Mouse (Mus musculus) adipocyte (in vitro differentiated cells): ENCODE results near the gene St6galnac4.

Experiments
- DNase-seq: peaks from one replicate; pipeline ENCODE4 v3.0.0-alpha.2; 2016; ENCODE audit warnings: low spot score

St6galnac4 gene

DNA sequence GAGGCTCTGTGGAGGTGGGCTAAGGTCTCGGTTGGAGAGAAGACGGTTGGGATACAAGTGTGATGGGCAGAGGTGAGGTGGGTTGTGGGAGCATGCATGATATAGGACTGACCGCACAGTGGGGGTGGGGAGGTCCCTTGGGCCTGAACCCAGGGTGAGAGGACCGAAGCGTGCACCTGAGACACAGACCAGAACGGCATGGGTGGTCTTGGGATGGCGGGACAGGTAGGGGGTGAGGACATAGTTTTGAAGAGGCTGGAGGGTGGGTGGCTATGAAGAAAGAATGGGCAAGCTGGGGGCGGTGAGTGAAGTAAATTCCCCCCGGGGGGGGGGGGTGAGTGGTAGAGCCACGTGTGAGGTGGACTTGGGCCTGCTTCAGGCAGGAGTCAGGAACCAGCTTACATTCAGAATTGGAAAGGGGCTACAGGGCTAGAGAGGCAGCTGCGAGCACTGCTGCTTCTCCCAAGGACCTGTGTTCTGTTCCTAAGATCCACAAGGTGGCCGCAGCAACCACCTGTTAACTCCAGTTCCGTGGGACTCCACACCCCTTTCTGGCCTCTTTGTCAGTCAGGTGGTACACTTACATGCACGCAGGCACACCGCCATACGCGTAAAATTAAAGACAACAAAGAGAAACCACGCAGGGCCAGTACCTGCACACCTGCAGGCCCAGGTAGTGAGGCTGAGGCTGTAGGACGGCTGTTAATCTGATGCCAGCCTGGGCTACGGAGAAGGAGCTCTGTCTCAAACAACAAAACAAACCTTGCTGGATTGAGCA lies 40.6 kb downstream of the St6galnac4 start:
- no peak for DNase-seq

DNA sequence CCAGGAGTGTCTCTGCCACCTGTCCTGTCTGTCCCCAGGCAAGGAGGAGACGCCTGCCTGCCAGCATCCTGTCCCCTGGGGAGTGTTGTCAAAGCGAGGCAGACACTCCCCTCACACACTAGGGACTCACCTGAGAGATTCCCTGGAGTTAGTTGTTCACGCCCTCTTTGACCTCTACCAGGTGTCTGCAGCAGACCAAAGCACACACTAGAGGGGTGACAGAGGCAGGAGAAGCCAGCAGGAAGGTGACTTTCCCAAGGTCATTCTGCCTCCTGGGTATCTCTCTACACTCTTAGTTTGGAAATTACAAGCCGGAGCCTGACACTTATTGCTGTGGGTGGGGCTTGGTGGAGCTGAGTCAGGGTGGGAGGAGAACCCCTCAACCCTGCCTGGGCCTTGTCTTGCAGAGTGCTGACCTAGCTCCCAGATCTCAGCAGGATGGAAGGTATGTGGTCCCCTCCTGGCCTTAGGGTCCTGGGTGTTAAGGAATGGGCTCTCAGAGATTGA lies 41.2 kb downstream of the St6galnac4 start:
- no peak for DNase-seq

DNA sequence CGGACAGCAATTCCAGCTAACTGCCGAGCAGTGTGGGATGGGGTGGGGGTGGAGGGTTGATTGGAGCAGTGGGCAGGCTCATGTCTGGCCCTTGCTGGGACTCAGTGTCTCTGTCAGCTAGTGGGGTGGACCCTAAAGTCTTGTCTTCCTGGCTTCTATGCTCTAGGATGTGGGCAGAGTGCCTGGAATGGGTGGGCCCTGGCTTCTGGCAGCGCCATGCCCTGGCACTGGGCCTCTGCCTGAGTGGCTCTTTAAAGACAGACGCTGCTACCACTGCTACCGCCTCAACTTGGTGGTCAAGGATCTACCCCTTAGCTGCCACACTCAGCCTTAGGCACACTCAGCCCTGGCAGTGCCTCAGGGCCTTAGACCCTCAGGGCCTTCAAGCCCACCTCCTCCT lies 41.8 kb downstream of the St6galnac4 start:
- peak; percentile 77 for DNase-seq

DNA sequence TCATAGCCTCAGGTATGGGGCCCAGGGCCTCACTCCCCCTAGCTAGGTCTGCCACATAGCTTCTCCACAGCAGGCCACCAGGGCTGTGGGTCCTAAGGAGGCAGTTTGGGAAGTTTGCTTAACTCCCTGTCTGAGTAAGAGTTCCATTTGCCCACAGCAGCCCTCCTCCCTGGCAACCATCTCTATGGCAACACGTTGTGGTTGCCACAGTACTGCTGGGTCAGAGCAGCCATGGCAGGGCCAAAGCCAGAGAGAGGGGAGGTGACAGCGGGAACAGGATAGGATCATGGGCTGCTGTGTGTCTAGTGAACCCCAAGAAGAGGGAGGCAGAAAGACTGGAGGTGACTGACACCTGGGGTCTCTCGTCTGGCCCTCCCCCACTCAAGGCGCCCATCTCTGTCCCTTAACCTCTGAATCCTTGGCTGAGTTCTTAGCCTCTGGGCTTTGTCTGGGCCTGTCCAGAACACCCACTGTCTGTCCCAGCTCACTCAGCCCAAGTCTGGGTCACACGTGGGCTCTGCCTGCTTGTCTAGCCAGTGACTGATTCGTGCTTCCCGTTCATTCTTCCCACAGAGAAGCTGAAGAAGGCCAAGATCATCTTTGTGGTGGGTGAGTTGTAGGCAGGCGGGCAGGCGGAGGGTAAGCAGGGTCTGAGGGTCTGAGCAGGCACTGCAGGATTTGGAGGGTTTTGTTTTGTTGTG lies 42.5 kb downstream of the St6galnac4 start:
- peak; percentile 93 for DNase-seq

DNA sequence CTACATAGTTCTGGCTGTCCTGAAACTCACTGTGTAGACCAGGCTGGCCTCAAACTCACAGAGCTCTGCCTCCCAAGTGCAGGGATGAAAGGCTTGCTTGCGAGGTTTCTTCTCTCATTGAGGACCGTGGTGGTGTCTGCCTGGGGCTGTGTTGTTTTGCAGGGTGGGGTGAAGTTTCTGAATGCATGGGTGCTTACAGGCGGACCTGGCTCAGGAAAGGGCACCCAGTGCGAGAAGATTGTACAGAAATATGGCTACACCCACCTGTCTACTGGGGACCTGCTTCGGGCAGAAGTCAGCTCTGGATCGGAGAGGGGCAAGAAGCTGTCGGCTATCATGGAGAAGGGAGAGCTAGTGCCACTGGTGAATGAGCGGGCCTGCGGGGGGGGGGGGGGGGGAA lies 43.1 kb downstream of the St6galnac4 start:
- no peak for DNase-seq

DNA sequence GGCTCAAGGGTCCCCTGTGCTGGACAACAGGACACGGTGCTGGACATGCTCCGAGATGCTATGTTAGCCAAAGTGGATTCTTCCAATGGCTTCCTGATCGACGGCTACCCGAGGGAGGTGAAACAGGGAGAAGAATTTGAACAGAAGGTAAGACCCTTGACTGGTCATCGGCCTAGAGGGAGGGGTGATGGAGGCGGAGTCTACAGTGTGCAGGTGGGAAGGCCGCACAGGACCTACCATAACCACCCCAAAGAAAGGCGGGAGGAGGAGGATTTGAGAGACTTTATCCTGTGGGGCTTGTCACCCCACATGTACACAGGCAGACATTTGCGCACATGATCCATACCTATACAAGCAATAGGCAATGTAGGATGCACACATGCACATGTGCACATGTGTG lies 44.2 kb downstream of the St6galnac4 start:
- no peak for DNase-seq

DNA sequence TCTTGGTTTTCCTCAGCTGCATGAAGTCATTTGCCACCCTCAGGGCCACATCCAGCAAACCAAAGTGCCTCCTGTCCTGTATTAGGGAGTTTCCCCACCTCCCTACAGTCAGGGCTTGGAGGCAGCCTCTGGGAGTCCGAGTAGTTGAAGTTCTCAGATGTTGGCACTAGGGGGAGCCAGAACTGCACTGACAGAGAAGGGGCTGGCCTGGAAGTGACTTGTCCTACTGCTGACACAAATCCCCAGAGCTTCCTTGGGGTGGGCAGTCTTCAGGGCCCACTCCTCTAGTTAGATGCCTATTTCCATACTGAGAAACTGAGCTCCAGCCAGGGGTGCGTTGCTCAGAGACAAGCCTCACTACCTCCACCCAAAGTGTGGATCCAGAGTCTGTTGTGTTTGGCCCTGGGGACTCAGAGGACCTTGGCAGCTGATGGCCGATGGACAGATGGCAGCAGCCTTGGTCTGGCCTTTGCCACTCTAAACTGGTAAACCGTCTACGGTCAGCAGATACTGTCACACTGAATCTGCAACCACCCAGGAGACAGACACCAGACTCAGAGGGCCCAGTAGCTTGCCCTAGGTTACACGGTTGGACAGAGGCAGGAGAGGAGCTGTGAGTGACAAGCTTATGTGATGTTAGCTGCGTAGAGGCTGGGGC lies 45.0 kb downstream of the St6galnac4 start:
- DNase-seq, result peak; percentile 95

DNA sequence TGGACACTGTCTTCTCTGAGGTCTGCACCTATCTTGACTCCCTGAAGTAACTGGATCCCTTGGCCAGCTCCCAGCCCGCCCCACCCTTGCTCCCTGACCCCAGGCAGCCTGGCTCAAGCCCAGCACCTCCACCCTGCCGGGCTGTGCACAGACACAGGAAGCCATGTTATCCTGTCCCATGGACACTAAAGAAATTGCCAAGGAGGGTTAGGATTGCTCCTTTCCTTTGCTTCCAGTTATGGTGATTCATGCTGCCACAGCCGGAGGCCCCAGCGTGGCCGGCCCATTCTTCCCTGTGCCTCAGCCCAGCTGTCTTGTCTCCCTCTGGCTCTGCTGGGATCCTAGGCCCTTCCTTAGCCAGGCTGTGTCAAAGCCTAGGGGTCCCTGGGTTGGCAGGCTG lies 46.8 kb downstream of the St6galnac4 start:
- DNase-seq, result peak; percentile 39

DNA sequence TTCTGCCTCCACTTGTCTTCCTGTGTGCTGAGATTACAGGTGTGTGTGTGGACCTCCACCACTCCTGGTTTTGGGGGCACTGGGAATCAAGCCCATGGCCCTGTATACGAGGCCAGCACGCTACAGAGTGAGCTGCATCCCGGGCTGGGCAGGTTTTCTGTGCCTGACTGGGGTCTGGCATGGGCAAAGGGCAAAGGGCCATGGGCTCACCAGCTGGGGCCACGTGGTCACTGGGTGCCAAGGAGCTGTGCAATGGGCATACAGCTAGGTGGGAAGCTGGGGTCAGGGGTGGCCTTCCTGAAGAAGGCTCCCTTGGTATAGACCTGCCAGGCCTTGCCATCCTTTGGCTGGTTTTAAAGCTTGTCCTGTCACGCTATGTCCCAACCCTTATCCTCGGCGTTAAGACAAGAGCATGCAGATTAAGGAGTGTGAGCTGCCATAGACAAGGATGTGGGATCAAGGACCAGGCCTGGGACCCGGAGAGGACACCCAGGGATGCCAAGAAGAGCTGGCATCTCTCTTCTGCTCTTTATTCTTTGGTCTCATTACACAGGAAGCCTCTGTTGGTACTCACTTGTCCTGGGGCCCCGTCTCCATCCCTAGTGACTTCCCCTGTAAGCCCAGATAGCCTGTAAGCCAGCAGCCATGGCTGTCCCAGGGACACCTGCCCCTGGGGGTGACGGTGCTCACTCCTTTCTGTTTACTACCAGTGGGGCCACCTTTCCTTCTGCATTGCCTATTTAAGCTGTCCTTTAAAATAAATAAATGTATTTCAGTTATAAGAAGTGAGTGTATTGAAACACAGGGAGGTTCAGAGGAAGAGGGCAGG lies 47.6 kb downstream of the St6galnac4 start:
- DNase-seq, result no peak

DNA sequence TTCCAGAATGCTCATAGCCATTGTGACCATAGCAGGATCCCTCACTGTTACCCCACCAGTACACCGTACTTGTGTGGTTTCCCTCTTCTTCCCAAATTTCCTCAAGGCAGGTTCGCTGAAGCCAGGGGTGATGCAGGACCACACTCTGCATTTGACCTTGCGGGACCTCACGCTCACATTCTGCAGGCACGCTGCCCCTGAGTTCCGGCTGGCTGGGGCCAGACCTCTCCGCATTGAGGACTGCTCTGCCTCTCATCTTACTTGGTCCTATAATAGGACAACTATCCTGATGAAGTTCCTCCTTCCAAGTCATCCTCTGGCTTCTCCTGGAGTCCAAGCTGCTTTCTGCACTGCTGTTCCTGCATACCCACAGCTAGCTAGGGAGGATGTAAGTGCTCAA lies 49.7 kb downstream of the St6galnac4 start:
- no peak for DNase-seq

DNA sequence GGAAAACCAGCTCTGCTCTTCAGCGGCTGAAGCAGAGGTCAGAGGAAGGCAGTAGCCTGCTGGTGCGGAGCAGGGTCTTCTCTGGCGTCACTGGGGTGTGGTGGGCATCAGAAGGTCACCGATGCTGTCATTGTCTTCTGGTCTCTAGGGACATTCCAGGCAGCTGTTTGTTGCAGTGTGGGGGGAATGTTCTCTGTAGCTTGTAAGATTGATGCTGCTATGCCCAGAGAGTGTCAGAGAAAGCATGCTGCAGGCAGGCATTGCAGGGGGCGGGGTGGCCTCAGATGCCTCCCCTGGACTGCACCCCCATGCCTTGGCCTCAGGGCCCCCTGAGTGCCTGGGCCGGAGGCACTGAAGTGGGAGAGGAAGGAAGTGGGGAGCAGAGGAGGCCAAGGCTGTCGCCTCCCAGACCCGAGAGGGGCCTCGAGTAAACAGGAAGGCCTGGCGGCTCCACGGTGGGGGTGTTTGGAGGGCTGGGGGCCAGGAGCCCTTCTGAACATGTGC lies 50.9 kb downstream of the St6galnac4 start:
- DNase-seq, result no peak

DNA sequence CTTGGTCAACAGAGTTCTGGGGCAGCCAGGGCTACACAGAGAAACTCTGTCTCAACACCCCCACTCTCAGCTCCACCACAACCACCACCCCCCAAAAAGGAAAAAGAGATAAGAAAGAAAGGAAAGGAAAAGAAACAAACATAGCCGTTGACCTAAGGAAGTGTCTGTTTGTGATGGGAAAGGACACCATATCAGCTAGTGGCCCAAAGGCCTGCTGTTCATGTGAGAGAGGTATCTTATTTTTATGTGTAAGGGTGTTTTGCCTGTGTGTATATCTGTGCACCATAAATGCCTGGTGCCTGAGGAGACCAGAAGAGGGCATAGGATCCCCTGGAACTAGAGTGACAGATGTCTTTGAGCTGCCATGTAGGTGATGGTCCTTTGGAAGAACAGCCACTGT lies 52.7 kb downstream of the St6galnac4 start:
- DNase-seq, result no peak

DNA sequence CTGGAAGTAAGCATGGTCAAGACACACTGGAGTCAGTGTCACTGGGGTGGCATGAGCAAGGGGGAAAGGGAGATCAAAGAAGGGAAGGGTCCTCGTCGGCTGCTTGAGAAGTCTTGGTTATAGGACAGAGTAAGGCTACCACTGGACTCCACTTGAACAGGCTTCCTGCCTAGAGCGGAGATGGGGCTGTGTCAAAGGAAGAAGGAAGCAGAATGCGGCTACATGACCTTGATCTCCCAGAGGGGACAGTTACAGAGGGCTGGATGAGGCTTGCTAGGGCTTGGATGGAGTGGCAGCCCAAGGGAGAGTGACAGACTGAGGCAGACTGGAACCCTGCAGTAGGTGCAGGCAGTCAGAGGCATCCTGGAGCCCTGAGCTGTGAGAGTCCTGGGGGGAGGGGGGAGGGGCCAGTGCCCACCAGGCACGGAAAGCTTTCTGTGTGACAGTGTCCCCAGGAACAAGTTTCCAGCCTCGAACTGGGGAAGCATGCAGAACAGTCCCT lies 53.7 kb downstream of the St6galnac4 start:
- DNase-seq, result no peak

DNA sequence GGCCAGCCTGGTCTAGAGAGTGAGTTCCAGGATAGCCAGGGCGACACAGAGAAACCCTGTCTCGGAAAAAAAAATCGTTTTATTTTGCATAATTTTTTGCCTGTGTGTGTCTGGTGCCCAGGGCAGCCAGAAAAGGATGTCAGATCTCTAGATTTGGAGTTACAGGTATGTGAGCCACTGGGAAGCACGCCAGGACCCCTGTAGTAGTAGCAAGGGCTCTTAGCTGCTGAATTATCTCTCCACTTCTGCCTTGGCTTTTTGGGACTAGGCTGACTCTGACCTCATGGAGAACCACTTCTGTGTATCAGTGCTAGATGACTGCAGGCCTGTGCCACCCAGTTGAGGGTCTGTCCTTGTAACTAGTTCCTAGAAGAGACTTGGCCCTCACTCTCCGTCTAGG lies 54.9 kb downstream of the St6galnac4 start:
- DNase-seq, result no peak

DNA sequence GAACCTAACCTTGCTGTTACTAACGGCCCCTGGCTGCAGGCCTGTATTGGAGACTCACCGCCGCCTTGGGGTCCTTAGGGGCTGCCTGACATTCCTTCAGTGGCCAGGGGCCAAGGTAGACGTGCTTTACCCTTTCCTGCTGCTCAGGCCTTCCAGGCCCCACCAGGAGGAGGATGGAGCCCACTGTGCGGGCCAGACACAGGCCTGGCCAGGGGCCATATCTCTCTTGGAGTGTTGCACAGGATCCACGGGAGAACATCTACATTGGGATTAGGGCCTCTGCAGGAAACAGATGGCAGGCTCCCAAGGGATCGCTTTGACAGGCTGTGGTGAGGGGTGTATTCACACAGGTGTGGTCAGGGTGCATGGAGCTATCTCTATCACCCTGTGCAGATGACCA lies 55.9 kb downstream of the St6galnac4 start:
- DNase-seq, result no peak

DNA sequence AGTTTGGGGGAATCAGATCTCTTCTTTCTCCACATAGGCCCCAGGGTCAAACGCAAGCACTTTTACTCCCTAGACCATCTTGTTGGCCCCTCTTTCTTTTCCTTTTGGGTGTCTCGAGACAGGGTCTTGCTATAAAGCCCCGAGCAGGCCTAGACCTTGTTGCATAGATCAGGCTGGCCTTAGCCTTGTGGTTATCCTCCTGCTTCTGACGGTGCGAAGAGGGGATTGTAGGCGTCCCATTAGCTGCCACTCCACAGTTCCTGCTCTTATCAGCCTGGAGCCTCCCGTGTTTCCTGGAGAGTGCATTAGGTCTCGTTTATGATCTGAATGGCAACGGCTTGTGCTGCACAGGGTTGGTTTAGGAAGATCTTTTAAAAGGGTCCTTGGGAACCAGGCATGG lies 57.2 kb downstream of the St6galnac4 start:
- DNase-seq, result no peak

DNA sequence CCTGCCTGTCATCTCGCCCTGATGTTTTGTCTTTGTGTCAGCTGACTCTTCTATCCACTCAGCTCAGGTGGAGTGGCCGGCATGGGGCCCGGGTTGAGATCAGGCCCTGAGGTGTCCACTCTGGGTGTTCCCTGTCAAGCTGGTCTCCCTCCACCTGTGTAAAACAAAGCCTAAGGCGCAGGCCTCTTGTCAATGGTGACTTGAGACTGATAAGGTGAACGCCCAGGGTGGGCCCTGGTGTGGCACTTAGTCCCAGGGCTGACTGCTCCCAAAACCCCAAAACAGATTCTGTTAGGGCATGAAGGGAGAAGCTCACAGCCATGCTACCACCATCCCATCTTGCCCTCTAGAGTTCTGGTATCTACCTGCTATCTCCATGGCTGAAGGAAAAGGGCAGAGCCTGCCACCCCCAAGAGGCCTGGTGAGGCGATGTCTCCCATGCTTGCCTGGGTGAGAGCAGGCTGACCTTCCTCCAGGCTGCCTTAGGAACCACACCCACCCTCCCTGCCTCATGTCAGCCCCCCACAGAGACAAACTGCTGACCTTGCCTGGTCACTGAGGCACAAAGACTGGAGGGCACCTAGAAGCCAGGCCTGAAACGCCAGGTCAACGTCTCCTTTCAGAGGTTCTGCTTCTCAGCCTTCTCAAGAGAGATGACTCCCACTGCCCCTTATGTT lies 58.0 kb downstream of the St6galnac4 start:
- no peak for DNase-seq

DNA sequence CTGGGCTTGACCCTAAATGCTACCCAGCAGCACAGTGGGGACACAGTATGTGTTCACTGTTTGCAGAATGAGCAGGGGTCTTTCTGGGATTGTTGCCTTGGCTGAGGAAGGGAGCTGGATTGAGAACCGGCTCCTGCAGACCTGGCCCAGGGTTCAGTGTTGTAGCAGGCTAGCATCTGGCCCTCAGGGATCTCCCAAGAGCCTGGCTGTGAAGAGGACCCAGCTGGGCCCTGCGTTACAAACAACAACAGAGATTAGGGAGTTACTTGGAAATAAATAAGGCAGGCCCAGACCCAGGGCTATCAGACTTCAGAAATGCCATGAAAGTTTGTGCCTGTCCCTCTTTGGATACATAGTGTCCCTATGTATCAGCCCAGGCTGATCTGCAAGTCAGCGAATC lies 58.8 kb downstream of the St6galnac4 start:
- no peak for DNase-seq

DNA sequence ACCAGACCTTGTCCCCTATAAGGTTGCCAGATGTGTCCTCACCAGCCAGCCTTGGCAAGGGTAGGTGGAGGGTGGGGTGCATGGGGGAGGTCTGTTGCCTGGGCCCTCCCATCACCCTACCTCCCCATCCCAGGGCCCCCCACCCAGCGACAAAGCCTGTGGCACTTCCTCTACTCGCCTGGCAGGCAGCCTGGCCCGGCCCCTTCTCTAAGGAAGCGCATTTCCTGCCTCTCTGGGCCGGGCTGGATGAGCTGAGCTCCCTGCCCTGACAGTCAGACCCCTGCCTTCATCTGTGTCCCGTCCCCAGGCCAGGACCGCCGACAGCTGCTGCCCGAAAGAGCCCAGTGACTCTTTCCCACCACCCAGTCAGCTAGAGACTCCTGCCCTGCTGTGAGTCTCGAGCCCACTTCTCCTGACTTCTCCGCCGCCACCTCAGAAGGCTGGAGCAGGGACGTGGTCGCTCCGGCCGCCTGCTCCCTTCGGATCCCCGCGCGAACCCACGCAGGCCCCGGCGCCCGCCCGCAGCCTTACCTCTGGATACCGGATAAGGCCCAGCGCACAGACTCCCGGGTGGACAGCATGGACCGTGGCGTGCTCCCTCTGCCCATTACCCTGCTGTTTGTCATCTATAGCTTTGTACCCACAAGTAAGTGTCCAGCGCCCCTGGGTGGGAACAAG lies 59.6 kb downstream of the St6galnac4 start, which contains the start of gene Eng:
Eng (plus strand) TSS at position 217 of the 678 bp plus-strand sequence.
- DNase-seq, result no peak

DNA sequence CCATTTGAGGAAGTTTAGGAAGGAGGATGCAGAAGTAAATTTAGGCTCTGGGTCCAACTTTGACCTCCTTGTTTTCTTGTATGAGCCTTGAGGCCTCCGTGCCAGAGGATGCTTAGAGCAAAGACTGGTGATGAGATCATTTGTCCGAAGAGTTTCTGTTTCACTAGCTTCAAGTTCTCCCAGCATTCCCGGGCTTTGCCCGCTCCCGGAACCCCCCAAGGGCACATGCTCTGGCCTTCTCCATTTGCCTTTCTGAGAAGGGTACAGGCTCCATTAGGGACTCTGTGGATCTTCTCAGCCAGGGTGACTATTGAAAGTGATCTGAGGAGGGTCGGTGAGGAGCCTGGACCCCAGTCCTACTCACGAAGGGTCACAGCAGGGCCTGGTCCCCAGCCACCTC lies 60.5 kb downstream of the St6galnac4 start:
- no peak for DNase-seq
